Mouse (Mus musculus): Measurements from ENCODE around the gene Dsp. TPM values are rescaled to one million over a fixed set of nuclear protein-coding genes. Genes with fewer than 3 reads are reported as not detected.

Dsp gene
- total RNA-seq (2021) (under 1 TPM; 0.59 to 0.75 TPM), polyA plus RNA-seq (2012; rRNA removed) (0.27 and 0.85 TPM in 2 replicates)
- long read RNA-seq, result 0 reads

DNA sequence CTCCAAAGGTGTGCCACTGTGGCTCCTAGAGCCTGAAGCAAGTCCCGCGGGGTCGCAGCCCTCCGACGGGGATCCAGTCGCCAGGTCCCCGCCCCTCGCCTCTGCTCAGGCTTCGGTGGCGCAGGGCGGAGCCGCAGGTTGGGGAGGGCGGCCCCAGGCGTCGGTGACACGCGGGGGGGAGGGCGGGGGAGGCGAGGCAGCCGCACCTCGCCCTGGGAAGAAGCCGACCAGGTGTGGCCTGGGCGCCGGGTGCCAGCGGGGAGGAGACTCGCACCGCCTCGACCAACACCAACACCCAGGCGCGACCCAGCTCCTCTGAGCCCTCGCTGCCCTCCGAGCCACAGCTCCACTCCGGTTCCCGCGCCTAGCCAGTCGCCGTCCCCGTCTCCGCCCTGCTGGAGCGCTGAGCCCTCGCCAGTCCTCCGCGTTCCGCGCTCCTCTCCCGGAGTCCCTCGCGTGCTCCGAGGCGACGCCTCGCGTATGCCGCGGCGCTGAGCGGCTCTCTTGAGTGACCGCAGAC, at the start of gene Dsp:
Gene Dsp, plus strand, starts transcription at position 226 of the 520 bp plus-strand sequence.
- peak; percentile 76 for DNase-seq

DNA sequence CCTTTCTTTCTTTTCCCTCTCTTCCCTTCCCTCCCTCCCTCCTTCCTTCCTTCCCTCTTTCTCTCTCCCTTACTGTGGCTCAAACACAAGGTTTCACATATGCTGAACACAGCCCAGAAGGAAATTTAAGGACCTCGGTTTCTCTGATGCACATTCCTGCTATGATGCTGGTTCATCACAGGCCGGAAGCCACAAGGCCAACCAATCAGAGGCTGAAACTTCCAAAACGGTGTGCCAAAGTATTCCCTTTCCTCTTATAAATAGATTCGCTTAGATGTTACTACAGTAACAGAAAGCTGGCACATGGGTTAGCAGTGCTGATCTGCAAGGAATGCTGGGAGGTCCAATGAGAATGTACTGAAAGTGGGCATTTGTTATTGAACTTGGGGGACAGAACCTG, 47.7 kb upstream of the Dsp start:
- no peak for DNase-seq

DNA sequence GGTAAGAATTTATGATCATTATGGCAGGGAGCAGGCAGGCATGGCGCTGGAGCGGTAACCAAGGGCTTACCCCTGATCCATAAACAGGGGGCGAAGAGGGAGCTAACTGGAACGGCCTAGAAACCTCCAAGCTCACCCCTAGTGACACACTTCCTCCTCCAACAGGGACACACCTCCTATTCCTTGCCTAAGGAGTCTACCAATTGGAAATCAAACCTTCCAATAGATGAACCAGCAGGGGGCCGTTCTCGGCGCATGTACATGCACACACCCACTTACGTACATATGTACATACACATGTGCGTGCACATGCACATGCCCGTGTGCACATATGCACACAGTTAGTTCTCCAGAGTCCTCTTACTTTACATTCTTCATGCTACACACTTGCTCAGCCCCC, 46.6 kb upstream of the Dsp start:
- no peak for DNase-seq

DNA sequence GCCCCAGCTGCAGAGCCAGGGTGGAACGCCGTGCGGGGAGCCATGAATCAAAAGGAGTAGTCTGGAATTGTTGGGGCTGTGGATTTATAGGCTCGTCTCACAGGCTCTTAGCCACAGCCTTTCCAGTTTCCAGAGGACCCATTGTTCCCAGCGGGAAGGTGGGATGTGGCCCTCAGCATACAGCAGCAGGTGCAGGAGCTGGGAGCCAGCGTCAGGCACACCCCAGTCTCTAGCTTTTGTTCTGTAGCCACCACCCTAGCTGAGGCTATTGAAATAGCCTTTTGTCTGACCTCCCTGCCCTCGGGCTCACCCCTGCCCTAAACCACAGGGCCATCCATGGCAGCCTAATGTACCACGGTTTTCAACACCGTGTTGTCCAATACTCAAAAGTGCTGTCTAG, 42.0 kb upstream of the Dsp start:
- no peak for DNase-seq

DNA sequence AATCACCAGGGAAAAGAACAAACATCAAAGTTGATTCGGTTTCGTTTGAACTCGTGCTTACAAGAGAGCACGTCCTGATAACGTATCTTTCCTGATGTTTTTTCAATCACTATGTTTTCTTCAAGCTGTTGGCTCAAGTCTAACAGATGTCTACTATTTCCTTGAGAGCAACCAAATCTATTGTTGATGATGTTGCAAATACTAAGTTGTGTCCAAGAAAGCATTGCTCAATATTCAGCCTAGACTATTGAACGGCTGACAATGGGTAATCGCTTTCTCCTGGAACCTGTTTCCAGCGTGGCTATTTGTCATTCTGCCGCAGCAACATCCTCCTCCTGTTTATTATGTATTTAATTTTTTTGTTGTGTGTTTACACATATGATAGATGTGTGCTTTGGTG, 28.8 kb upstream of the Dsp start:
- DNase-seq, result no peak

DNA sequence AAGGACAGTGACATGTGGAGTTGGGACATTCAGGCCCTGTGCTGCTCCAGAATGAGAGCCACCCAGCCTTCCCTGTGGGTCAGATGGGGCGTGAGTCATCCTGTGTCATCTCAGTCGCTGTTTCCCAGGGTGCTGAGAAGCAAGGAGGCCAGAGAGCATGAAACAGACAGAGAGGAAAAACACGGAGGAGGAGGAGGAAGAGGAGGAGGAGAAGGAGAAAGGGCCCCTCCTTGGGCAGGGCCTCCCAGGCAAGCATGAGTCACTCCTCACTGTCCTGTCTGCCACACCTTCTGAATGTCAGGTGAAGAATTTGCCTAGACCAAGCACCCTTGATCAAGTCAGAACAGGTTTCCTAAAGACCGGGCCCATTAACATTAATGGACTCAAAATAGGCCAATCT, 27.4 kb upstream of the Dsp start:
- DNase-seq, result peak; percentile 62

DNA sequence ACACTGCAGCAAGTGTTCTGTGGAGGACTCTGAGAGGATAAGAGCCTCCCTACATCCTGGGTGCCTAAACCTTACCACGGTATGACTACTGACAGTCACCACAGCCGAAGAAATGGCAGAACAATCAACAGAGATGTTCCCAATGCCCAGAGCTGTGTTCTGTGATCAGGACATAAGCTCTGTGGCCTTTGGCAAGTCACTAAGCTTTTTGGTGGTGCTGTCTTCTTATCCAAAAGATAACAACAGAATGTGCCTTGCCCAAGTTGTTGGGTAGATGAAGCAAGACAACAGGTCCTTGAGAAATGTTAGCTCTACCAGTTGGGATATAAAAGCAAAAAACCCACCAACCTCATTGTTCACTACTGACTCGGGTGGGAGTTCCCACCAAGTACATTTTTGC, 23.4 kb upstream of the Dsp start:
- DNase-seq, result no peak

DNA sequence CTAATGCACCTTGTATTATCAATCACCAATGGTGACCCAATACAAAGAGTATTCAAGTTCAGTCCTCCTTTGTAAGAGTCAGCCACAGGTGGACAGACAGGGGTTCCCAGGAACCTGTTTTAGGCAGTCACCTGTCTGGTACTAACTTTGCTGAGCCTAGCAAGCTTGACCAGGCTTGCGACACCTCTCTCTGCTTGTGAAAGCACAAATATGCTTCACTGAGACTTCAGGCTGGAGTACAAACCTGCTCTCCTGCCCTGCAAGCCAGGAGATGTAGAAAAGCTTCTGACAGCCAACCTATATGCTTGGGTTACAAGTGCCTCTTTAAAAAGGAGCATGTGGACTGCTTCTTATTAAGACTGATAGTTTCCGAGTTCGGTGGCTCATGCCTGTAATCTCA, 22.8 kb upstream of the Dsp start:
- DNase-seq, result no peak

DNA sequence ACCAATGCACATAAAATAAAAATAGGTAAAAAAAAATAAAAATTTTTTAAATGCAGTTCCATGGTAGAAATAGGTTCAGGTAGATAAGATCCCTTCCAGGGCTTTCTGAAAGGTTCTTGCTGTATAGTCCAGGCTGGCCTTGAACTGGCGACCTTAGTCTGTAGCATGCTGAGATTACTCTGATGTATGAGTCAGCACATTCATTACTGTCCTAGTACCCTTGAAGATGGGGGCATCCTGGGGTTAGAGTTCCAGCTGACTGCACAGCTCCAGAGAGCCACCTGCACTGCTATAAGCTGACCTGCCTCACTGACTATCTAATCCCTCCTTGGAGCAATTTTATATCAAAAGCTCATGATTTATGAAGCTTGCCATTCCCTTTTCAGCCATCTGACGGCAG, 21.6 kb upstream of the Dsp start:
- peak; percentile 16 for DNase-seq

DNA sequence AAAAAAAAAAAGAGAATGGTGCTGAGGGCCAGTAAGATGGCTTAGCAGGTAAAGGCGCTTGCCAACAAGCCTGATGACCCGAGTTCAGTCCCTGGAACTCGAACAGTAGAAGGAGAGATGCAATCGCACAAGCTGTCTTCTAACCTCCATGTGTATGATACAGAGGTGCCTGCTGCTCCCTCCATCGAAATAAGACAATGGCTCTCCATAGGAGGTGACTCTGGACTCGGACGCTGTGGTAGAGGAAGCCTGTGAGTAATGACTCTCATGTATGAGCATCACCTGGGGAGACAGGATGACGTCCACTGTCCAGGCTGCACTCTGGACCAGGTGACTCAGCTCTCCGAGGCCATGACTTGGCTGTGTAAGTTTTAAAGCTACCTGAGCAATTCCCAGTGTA, 21.0 kb upstream of the Dsp start:
- no peak for DNase-seq

DNA sequence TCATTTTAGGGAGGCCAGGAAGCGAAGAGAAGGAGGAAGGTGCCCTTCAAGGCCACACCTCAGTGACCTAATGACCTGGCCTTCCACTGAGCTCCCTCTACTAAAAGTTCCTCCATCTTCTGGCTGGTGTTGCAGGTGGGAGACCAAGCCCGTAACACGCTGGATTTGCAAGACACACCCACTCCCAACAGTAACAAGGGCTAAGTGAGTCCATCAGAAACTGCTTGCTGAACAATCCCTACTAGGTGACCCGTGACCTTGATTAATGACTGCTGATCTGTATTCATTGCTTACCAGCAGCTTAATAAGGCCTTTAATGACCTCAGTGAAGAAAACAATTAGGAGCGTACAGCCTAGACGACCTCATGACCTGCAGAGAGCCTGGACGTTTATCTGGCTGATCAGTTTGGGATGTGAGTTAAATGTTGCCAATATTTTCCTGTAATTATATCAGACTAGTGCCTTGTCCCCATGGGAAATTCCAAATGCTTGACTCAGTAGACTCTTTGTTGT, 18.0 kb upstream of the Dsp start:
- no peak for DNase-seq

DNA sequence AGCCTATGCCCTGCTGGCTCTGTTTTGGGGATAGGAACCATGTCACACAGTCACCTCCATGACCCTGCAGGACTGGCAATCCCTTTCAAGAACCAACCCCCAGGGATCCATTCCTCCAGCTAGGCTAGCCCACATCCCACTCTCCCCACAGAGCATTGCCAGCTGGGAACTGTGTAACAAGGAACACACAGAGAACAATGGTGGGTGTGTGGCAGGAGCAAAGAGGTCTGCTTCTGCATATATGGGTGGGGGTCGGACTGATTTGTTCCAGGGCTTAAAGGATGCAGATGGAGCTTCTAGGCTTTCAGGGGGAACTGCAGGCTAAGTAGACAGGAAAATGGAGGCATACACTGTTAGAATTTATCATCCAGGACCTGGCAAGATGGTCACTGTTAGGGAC, 10.6 kb upstream of the Dsp start:
- no peak for DNase-seq

DNA sequence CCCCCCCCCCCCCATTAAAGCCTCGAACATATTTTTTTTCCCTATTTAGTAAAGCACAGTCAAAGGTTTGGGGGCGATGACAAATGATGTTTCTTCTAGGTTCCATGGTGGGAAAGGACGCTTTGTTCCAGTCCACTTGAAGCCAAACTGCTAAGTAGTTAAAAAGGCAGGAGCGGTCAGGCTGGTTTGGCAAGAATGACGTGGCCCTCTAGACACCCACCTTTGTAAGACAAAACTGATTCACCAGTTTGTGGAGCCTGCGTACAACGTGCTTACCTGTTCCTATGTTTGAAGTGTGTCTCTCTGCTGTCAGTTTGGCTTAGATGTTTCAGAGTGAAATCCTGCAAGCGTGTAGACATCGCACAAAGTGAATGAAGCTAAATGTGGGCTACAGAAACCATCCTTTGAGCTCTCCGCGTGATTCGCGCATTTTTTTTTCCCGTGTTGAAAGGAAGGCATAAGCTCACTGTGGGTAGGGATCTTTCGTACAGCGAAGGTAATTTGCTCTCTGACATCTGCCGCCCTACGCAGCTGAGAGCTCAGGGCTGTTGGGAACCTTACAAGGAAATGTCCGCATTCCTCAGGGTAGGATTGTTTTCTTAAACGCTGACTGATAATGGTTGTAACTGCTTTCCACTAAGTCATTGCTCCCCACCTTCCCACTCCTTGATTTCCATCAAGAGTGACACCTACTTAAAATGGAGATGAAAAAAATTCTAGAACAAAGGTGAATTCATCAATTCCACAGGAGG, 6.0 kb upstream of the Dsp start:
- DNase-seq, result no peak

DNA sequence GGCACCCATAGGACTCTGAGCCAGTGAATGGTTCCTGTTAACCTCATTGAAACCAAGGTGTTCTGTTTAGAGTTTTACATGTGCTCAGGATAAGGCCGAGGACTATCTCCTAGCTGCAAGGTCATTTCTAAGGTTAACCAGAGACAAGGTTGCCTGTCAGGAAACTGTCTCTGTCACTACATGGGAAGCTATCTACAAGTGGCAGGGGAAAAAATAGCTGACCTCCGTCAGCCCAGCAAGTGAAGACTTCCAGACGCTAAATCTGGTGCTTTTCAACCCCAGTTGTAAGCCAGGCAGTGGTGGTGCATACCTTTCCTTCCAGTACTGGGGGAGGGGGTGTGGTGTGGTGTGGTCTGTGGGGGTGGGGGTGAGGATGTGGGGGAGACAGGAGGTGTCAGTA, 2.7 kb upstream of the Dsp start:
- DNase-seq, result no peak

DNA sequence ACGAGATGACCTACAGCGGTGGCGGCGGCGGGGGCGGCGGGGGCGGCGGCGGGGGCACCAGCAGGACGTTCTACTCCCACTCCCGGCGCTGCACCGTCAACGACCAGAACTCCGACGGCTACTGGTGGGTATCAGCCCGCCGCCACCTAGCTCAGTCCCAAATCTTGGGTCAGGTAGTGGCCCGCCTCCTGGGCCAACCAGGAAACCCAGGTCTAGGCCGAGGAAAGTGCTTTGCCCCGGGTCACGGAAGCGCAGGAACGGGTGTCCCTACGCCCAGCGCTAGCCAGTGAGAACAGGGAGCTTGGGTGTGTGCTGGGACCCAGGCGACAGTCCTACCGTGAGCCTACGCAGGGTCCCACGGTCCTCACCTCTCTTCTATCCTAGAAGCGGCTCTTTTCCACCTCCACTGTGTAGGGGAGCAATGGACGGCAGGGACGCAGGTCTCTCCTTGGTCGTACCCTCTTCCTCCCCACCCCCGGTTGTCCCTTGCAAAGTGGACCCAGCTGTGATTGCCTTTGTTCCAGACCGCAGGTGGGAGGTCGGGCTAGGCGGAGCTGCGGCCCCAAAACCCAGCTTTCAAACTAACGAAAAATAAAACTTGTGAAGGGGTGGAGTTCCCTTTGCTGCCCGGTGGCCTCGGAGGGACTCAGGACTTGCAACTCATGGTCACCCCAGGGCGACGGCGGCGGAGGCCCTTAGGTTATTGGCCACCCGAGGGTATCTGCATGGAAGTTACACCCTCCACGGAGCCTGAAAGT, 756 bp downstream of the Dsp start:
- DNase-seq, result peak; percentile 36

DNA sequence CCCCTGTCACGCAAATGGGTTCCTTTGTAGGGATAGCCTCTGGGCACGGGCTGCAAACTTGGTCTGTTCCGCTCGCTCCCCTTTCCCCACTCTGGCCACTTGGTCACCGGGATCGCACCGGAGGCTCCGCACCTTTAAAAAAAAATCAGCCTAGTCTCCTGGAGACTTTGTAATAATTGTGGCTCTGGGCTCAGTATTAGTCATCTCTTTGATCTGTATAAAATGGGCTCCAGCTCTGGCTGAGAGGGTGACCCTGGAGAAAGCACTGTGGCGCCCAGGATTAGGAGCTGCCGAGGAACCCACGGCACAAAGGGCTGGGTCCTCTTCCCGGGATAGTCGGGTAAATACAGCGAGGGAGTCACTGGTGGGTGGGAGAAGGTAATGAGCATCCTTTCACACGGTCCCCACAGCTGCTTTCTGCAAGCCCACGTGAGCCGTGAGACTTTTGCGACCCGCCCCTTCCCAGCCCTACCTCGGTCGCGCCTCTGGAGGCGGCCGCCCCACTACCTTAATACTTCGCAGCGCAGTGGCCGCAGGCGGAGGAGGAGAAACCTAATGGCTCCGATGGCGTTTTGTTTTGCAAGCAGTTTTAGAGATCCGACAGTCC, 1.4 kb downstream of the Dsp start:
- DNase-seq, result peak; percentile 49

DNA sequence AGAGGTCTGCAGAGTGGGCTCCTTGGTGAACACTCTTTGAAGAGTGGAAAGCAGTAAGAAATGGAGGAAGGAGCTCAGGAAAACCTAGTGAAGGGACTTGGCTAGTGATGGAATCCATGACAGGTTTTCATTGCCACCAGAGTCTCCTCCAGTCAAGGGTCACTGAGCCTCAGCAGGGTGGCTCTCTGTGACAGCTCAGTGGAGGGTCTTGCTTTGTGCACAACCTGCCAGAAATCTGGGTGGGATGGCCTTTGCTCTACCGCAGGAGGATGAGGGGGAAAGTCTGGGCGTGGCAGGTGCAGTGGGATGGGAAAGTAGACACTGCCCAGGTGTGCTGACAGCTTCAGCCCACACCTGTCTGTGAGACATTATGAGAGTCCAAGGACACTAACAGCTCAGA, 4.4 kb downstream of the Dsp start:
- DNase-seq, result no peak

DNA sequence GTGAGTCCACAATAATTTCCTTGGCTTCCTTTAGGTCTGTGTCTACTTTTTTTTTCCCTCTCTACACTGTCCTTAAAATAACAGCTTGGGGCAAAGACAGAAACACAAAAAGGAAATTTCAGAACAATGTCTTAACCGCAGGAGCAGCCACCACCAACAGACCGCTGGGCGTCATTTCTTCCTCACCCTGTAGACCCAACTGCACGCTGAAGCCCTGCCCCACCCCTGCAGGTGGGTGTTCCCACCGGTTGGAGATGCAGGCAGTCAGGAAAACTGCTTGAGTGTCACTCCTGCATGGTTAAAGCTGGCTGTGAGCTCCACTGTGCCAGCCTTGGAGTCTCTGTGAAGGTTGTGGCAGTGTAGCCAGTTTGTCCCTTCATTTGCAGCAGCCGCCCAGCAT, 6.5 kb downstream of the Dsp start:
- no peak for DNase-seq

DNA sequence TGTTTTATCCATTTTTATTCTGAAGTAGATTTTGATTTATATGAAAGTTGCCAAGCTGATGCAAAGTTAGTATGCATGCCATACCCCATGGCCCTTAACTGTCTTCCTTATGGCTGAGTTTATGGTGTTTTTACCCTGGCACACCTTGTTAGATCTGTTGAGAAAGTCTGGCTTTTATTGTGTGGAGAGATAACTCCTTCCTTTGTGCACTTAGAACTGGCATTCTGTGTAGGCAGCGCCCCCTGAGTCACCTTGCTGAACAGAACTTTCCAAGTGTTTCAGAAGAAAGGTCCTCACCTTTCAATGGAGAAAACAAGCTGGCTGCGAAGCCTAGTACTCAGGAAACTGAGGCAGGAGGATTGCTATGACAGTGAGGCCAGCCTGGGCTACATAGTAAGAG, 10.9 kb downstream of the Dsp start:
- DNase-seq, result no peak

DNA sequence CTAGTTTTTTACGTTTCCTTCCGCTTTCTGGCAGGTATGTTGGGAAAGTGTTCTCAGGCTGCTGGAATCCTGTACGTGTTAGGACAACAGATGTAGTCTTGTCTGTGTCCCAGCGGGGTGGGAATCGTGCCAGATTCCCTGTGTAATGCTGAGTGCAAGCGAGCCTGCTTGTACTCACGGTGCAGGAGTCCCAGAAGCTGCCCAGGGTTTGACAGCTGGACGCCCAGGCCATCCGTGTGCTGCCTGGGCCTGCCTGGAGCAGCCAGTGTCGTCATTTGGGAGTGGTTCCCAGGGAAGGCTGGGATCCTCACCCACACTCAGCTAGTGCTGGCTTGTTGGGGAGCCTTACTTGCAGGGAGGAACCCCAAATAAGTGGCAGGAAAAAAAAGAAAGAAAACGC, 11.6 kb downstream of the Dsp start:
- DNase-seq, result no peak

DNA sequence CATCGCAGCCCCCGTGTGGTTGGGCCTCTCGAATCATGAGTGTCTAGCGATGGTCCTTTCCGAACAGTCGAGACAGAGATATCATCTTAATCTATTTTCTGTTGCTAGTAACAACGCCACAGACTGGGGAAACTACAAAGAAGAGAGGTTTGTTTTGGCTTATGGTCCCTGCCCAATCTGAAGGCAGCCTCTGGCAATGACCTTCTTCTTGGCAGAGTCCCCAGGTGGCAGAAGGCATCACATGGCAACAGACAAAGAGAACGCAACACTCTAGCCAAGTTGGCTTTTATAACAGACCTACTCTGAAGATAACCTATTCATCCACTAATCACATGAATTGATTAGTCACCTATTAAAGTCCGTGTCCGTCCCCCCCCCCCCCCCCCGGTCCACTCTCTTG, 13.8 kb downstream of the Dsp start:
- peak; percentile 52 for DNase-seq

DNA sequence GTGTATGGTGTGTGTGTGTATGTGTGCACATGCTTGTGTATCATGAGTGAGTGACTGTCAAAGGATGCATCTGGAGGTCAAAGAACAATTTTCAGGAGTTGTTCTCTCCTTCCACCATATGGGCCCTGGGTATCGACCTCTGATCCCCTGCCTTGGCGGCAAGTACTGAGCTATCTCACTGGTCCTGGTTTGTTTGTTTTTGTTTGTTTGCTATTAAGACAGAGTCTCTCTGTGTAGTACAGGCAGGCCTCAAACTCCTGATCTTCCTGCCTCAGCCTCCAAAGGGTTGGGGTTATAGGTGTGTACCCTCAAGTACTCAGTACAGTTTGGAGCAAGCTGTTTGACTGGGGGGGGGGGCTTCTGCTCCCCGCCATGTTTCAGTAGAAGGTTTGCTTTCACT, 16.0 kb downstream of the Dsp start:
- no peak for DNase-seq

DNA sequence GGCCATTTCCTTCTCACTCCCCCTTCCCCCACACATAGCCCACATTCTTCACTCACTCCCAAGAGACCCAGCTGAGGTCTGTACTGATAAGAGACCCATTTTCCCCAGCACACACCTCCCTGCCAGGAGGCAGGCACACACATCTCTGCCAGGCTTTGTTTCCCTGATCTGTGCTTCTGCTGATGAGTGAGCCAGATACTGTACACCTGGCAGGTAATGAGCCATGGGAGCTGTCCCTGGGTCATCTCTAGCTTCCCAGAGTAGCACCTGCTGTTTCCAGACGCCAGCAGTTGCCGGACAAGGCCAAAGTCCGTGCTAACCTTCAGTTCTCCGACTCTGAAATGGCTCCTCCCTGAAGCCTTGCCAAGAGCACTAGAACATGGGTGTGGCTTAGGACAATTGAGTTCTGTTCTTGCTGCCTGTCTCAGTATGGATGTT, 19.6 kb downstream of the Dsp start:
- peak; percentile 18 for DNase-seq
